Mouse (Mus musculus): ENCODE results near the gene Ptk6. TPM values are rescaled to one million over a fixed set of nuclear protein-coding genes. Genes with fewer than 3 reads are reported as not detected.

Ptk6 gene
- not detected for total RNA-seq (2022)

DNA sequence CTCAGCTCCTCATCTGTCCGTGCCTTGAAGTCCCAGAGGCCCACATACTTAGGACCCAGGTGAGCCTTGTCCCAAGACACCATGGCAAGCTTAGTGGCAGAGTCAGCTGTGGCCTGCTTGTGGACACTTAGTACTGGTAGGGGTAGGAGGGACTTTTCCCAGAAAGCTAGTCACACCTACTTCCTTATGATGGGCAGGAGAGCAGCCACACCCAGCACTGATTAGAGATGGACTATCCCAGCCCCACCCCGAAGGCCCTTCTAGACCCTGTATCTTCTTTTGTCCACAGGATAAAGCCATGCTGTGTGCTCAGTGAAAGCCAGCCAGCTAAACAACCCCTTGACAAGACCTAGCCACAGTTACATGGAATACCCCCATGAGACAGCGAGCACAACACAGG, at the start of gene Ptk6:
Gene Ptk6 (minus strand): TSS at position 368 of the 400 bp plus-strand sequence.
- no peak for DNase-seq (ENCODE audit: low spot score in 2 of 2)

GRCm38 (mm10) chr2:181251841-181252240, 49.3 kb upstream of the Ptk6 start:
- DNase-seq (ENCODE audit: low spot score in 2 of 2) = no peak

GRCm38 (mm10) chr2:181249217-181249616, 46.6 kb upstream of the Ptk6 start:
- no peak for DNase-seq (ENCODE audit: low spot score in 2 of 2)

- no peak for DNase-seq (ENCODE audit: low spot score in 2 of 2)
Observed at GRCm38 (mm10) chr2:181245031-181245430, 42.4 kb upstream of the Ptk6 start.

DNA sequence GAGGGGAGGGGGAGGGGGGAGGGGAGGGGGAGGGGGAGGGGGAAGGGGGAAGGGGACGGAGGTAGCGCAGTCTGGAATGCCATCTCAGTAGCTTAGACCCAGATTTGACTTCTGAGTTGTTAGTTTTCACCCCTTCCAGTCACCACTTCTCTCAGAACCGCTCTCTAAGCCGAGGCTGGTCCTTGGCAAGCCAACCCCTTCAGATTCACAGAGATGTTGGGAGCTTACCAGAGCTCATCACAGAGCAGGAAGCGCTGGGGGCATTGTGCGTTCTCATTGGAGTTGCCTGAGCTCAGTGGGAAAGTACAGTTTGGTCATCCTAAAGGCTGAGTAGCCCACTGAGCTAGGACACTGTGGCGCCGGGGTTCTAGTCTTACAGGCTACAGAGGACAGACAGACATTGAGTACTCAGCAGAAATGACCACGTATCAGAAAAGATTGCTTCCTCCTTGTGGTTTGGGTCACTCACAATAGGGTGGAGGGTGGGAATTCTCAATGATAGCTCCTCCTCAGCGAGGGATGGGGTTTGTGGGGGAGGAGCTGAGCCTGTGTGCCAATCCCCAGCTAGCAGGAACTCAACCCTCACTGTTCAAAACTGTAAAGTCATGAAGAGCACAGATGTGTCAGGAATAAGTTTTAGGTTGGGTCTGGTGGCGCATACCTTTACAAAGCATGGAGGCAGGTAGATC, 41.3 kb upstream of the Ptk6 start:
- DNase-seq (ENCODE audit: low spot score in 2 of 2) = no peak

DNA sequence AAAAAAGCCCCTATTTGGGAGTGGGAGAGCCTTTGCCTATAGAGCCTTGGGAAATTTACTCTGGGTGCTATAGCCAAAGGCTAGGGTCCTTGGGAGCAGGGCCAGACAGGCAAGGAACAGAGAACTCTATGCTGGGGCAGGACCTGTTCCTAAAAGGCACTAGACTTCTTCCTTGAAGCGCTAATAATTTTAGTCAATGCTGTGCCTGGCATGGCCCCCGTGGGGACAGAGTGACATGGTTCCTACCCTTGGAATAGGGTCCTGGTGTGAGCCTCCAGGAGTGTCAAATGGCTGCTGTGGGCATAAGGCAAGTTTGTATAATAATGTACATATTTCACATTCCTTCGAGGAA, 39.7 kb upstream of the Ptk6 start:
- no peak for DNase-seq (ENCODE audit: low spot score in 2 of 2)

DNA sequence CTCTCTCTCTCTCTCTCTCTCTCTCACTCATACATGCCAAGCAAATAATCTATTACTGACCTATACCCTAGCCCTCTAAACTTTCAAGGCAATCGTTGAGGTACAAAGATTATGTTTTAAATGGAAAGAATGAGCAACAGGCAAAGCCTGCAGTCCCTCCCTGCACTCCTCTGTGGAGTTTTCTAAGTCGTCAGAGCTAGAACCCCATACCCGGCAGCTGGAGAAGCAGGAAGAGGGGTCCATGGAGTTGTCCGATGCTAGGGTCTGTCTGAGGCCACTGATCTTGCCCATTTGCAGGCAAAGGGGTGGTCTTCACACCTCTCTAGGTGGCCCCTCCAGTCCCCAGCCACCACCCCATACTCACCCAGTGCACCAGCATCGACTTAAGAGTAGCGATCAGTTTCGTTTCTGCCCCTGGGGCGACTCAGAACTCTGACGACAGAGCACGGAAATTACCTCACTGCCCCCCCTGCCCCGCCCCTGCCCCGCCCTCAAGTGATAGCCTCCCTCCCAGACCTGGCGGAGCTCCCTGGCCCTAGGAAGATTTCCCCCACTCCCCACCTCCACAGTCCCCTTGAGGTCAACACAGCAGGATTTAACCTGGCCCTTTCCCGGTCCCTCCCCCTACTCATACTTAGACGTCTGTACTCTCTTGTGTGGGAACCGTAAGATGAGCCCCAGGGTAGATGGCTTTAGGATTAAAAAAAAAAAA, 39.2 kb upstream of the Ptk6 start, which contains the start of gene Helz2:
Gene Helz2 (minus strand): TSS at position 426 of the 712 bp plus-strand sequence.
- DNase-seq (ENCODE audit: low spot score in 2 of 2) = no peak

GRCm38 (mm10) chr2:181240806-181241440, 38.3 kb upstream of the Ptk6 start:
- DNase-seq (ENCODE audit: low spot score in 2 of 2) = no peak

DNA sequence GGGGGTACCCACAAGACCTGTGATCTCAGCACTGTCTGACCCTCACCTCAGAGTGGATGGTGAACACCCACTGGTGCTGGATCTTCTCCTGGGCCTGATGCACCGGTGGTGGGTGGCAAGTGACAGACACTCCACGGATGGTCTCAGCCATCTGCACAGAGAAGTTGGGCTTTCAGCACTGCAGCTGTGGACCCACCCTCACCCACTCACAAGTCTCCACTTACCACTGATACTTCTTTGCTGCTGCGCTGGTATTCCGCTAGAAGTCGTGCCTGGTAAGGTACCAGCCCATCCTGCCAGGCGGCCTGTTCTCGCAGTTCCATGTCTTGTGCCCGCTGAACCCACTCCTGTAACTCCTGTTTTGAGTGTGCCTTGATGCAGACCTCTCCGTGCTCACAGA, 36.7 kb upstream of the Ptk6 start:
- DNase-seq (ENCODE audit: low spot score in 2 of 2) = no peak

DNA sequence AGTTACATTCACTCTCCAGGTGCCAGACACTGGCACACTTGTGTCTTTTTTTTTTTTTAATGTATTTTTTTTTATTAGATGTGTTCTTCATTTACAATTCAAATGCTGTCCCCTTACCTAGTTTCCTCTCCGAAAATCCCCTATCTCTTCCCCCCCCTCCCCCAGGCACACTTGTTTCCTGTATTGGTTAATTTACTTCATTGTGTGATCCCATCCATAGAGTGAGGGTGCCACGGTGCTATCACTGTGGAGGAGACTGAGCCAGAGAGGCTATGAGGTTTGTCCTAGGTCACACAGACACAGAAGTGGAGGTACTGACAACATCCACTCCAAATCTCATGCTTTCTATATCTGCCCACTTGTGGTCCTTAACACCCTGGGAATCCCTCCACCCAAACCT, 36.3 kb upstream of the Ptk6 start:
- no peak for DNase-seq (ENCODE audit: low spot score in 2 of 2)

DNA sequence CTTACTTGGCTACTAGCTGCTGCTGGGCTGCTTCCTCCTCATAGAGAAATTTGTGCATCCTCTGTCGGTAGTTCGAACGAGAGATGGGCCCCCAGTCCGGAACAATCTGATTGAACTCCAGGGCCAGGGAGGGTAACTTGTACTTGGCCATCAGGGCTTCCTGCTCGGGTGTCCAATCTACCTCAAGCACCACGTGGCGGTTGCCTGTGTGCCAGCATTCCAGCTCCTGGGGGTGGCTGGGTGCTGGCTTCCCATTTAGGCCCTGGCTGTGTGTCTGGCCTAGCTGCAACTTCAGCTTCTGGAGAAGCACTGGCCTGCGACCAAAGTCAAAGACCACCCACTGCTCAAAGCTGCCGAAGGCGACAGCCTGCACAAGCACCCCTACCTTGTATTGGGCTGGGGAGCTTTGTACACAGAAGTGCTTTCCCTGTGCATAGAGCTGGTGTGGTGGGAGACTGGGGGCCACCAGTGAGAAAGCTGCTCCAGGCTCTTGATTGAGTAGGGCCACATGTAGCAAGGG, 35.6 kb upstream of the Ptk6 start:
- no peak for DNase-seq (ENCODE audit: low spot score in 2 of 2)

GRCm38 (mm10) chr2:181237251-181238014, 34.8 kb upstream of the Ptk6 start:
- DNase-seq (ENCODE audit: low spot score in 2 of 2) = no peak

- no peak for DNase-seq (ENCODE audit: low spot score in 2 of 2)
Observed at GRCm38 (mm10) chr2:181235681-181236566, 33.3 kb upstream of the Ptk6 start.

DNA sequence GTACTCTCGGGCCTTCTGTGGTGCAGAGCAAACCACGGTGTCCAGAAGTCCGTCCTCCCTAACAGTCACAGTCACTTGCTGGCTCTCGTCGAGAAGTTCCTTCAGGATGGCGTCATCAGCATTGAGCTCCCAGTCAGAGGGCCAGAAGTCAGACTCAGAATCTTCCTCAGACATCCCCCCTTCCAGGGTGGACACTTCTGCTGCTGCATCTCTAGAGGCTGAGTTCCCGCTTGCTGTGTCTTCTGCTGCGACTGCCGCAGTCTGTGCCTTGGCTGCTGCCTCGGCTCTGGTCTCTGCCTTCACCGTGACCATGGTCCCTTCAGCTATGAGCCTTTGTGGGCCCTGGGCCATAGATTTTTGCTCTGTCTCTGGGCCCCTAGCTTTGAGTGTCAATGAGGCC, 32.1 kb upstream of the Ptk6 start:
- no peak for DNase-seq (ENCODE audit: low spot score in 2 of 2)

DNA sequence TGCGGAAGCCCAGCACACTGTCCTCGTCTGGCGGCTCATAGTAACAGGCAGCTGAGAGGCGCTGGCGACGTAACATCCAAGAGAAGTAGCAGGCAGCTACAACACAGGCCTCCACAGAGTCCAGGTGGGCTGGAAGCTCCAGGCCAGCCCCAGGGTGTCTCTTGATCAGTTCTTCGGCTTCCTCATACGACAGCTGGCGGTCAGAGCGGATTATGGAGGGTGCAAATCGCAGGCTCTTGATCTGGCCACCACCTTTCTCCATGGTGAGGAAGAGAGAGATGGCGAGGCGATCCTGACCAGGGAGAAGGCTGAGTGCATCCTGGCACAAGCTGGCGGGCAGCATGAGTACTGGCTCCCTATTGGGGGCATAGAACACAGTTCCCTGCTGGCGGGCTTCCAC, 30.9 kb upstream of the Ptk6 start:
- no peak for DNase-seq (ENCODE audit: low spot score in 2 of 2)

DNA sequence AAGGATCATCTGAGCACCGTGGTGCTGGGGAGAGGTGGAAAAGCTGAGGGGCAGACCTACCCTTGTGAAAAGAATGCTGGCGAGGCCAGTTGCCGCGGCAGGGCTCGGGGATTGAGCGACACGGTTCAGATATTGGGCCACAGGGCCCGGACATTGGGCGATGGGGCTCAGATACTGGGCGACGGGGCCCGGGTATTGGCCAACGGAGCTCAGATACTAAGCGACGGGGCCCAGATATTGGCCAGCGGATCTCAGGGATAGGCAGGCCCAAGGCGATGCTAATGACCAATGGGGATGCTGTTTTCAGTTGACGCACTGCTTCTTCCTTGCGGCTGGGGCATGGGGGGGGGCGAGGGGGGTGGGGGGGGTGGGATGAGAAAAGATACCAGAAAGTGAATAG, 28.6 kb upstream of the Ptk6 start:
- no peak for DNase-seq (ENCODE audit: low spot score in 2 of 2)

DNA sequence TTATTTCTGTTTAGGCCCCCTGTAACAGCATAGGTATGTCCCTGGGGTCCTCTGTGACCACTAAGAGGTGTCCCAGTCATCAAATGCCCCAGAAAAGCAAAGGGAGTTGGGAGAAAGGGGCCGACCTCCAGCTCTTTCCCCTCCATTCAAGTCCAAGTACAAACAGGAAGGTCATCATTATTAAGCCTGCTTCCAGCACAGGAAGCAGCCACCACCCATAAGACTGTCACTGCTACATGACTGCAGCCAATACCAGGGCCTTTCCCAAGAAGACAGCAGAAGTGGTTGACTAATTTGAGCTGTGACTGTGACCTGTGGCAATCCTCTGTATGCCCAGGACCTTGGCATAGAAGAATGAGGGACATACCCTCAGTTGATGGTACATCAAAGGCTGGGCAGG, 25.7 kb upstream of the Ptk6 start:
- DNase-seq (ENCODE audit: low spot score in 2 of 2) = no peak

DNA sequence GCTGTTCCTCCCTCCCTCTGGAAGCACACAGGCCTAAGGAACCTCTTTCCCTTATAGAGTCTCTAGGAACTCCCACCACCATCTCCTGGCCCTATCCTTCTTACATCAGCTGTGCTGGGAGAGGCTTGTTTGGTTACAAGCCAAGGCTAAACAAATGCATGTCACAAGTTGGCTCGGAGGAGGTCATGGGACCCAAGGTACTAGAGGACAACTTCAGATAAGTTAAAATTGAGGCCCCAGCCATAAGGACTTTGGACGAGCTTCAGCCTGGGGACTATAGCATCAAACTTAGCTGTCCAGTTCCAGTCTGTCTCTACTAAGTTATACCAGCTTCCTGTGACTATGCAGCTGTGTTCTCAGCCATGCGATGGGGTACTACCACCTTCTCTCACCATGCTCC, 24.5 kb upstream of the Ptk6 start:
- no peak for DNase-seq (ENCODE audit: low spot score in 2 of 2)

DNA sequence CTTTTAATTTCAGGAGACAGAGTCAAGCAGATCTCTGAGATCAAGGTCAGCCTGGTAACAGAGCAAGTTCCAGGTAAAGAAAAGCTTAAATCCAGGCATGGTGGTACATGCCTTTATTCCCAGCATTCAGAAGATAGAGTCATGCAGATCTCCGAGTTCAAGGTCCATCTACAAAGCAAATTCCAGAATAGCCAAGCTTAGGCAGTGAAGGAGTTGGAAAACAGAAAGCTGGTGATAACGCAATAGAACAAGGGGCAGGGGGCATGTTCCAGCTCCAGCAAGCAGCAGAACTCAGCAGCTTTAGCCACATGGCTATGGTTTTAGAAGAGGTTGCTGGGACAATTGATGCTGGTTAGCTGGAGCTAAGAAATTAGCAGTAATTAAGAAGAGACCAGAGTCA, 22.4 kb upstream of the Ptk6 start:
- no peak for DNase-seq (ENCODE audit: low spot score in 2 of 2)

- DNase-seq (ENCODE audit: low spot score in 2 of 2) = no peak
Observed at GRCm38 (mm10) chr2:181220361-181220760, 17.8 kb upstream of the Ptk6 start.
